Mouse (Mus musculus): ENCODE measurements at regions not wholly inside any gene's neighbourhood (a gene's known extent, or its start where the extent isn't known, plus 50 kb on each side); places are given as distances from the start of the nearest gene placed in this dataset.

DNA sequence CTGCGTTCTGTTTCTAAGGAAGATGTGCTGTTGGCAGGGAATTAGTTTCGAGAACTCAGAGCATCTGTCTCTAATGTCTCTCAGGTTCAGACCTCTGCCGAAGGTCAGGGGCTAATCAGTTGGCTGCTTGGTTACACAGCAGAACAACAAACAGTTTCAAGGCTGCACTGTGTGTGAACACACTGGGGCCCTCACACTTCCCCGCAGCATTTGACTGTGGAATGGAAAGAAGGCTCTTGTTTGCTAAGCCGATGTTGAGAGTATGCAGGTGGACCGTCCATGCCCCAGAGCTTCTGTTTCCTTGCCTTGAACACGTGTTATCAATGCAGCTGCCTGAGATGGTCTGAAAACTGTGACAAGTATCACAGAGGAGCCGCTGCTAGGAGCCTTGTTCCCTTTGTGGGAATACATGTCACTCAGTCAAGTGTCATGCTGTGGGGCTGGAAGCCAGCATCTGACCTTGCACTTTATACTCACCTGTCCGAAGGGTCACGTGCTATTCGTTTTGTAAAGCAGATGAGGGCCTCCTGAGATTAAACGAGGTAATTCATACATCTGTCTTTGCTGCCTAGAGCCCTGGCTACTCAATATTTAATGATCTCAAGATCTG is 141.0 kb upstream of the Ankrd50 start:
- Histone ChIP-seq H3K4me1 (replicated peaks; ENCODE audit: control insufficient read depth, insufficient read depth, low read length) (no peaks in the 10 kb centered on the region), H3K27me3 (replicated peaks; ENCODE audit: control insufficient read depth, insufficient read depth, low read length) (no peaks in the 10 kb centered on the region), H3K27ac (ENCODE audit: low read length) (no peak overlapping the region), H3K4me2 (ENCODE audit: low read length) (no peak overlapping the region), H3K9ac (replicated peaks; ENCODE audit: low read depth, low read length) (no peak overlapping the region), H3K36me3 (ENCODE audit: control insufficient read depth, insufficient read depth) (no peaks in the 10 kb centered on the region), H3K9me3 (ENCODE audit: control insufficient read depth, low read length) (no peaks in the 10 kb centered on the region), H3K4me3 (replicated peaks; ENCODE audit: low read length) (no peak overlapping the region)
- 78% methylated on average over 12 of the region's 12 CpGs for WGBS
- no peak for ATAC-seq

- H3K9ac ChIP-seq (replicated peaks; ENCODE audit: low read depth, low read length) = no peak overlapping the region
- H3K27ac ChIP-seq (ENCODE audit: low read length) = no peak overlapping the region
- no peak overlapping the region for H3K4me3 ChIP-seq (replicated peaks; ENCODE audit: low read length)
- WGBS = 61% methylated on average over 3 of the region's 3 CpGs
- no peaks in the 10 kb centered on the region for H3K4me1 ChIP-seq (replicated peaks; ENCODE audit: control insufficient read depth, insufficient read depth, low read length)
- no peaks in the 10 kb centered on the region for H3K36me3 ChIP-seq (ENCODE audit: control insufficient read depth, insufficient read depth)
- H3K9me3 ChIP-seq (ENCODE audit: control insufficient read depth, low read length) = no peaks in the 10 kb centered on the region
- H3K4me2 ChIP-seq (ENCODE audit: low read length) = no peak overlapping the region
- H3K27me3 ChIP-seq (replicated peaks; ENCODE audit: control insufficient read depth, insufficient read depth, low read length) = no peaks in the 10 kb centered on the region
- no peak for ATAC-seq
Observed at GRCm38 (mm10) chr3:38617989-38618388, 133.3 kb upstream of the Ankrd50 start.

DNA sequence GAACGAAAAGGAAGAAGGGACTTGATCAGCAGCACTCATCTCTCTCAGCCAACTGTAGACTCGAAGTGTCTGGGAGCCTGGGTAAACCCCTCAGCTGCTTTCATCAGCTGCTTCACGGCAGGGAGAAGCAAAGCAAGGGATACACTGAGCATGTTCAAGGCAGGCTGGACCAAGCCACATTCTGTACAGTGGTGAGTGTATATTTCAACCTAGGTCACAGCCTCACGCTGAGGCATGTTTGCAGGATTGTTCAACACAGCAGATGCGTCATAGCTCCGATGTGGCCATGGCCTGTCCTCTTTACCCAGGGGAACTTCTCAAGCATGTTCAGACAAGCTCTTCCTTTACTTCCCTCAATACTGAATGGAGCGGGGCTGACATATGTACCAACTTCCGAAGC is 132.6 kb upstream of the Ankrd50 start:
- Histone ChIP-seq H3K9me3 (ENCODE audit: control insufficient read depth, low read length) (no peaks in the 10 kb centered on the region), H3K27ac (ENCODE audit: low read length) (no peak overlapping the region), H3K4me3 (replicated peaks; ENCODE audit: low read length) (no peak overlapping the region), H3K4me2 (ENCODE audit: low read length) (no peak overlapping the region), H3K36me3 (ENCODE audit: control insufficient read depth, insufficient read depth) (no peaks in the 10 kb centered on the region), H3K9ac (replicated peaks; ENCODE audit: low read depth, low read length) (no peak overlapping the region), H3K27me3 (replicated peaks; ENCODE audit: control insufficient read depth, insufficient read depth, low read length) (no peaks in the 10 kb centered on the region), H3K4me1 (replicated peaks; ENCODE audit: control insufficient read depth, insufficient read depth, low read length) (no peaks in the 10 kb centered on the region)
- WGBS = 88% methylated on average over 8 of the region's 8 CpGs
- ATAC-seq = no peak

GRCm38 (mm10) chr3:38613706-38614105 is 129.1 kb upstream of the Ankrd50 start:
- no peaks in the 10 kb centered on the region for H3K36me3 ChIP-seq (ENCODE audit: control insufficient read depth, insufficient read depth)

GRCm38 (mm10) chr3:38591531-38591930 is 106.9 kb upstream of the Ankrd50 start:
- H3K9ac ChIP-seq (replicated peaks; ENCODE audit: low read depth, low read length) = no peak overlapping the region
- ATAC-seq = no peak
- no peak overlapping the region for H3K27ac ChIP-seq (ENCODE audit: low read length)

More at GRCm38 (mm10) chr3:38613706-38614105, 129.1 kb upstream of the Ankrd50 start:
- H3K4me3 ChIP-seq (replicated peaks; ENCODE audit: low read length) = no peak overlapping the region
- H3K9me3 ChIP-seq (ENCODE audit: control insufficient read depth, low read length) = no peaks in the 10 kb centered on the region
- H3K27me3 ChIP-seq (replicated peaks; ENCODE audit: control insufficient read depth, insufficient read depth, low read length) = no peaks in the 10 kb centered on the region
- no peak overlapping the region for H3K4me2 ChIP-seq (ENCODE audit: low read length)
- WGBS = 75% methylated on average over 6 of the region's 6 CpGs
- H3K27ac ChIP-seq (ENCODE audit: low read length) = no peak overlapping the region
- no peaks in the 10 kb centered on the region for H3K4me1 ChIP-seq (replicated peaks; ENCODE audit: control insufficient read depth, insufficient read depth, low read length)
- ATAC-seq = no peak
- H3K9ac ChIP-seq (replicated peaks; ENCODE audit: low read depth, low read length) = no peak overlapping the region

GRCm38 (mm10) chr3:38588966-38589365 is 104.3 kb upstream of the Ankrd50 start:
- H3K27me3 ChIP-seq (replicated peaks; ENCODE audit: control insufficient read depth, insufficient read depth, low read length) = no peaks in the 10 kb centered on the region
- no peaks in the 10 kb centered on the region for H3K4me1 ChIP-seq (replicated peaks; ENCODE audit: control insufficient read depth, insufficient read depth, low read length)
- no peak overlapping the region for H3K4me2 ChIP-seq (ENCODE audit: low read length)
- no peak overlapping the region for H3K27ac ChIP-seq (ENCODE audit: low read length)
- no peaks in the 10 kb centered on the region for H3K36me3 ChIP-seq (ENCODE audit: control insufficient read depth, insufficient read depth)
- ATAC-seq = no peak
- H3K9ac ChIP-seq (replicated peaks; ENCODE audit: low read depth, low read length) = no peak overlapping the region
- no peaks in the 10 kb centered on the region for H3K9me3 ChIP-seq (ENCODE audit: control insufficient read depth, low read length)
- no peak overlapping the region for H3K4me3 ChIP-seq (replicated peaks; ENCODE audit: low read length)

More at GRCm38 (mm10) chr3:38591531-38591930, 106.9 kb upstream of the Ankrd50 start:
- Histone ChIP-seq H3K4me3 (replicated peaks; ENCODE audit: low read length) (no peak overlapping the region), H3K27me3 (replicated peaks; ENCODE audit: control insufficient read depth, insufficient read depth, low read length) (no peaks in the 10 kb centered on the region), H3K9me3 (ENCODE audit: control insufficient read depth, low read length) (no peaks in the 10 kb centered on the region), H3K4me2 (ENCODE audit: low read length) (no peak overlapping the region), H3K36me3 (ENCODE audit: control insufficient read depth, insufficient read depth) (no peaks in the 10 kb centered on the region), H3K4me1 (replicated peaks; ENCODE audit: control insufficient read depth, insufficient read depth, low read length) (no peaks in the 10 kb centered on the region)
- WGBS = 100% methylated on average over 1 of the region's 1 CpGs

- WGBS = 89% methylated on average over 5 of the region's 5 CpGs
- H3K27ac ChIP-seq (ENCODE audit: low read length) = no peak overlapping the region
- no peaks in the 10 kb centered on the region for H3K36me3 ChIP-seq (ENCODE audit: control insufficient read depth, insufficient read depth)
- no peaks in the 10 kb centered on the region for H3K9me3 ChIP-seq (ENCODE audit: control insufficient read depth, low read length)
- H3K4me3 ChIP-seq (replicated peaks; ENCODE audit: low read length) = no peak overlapping the region
- H3K9ac ChIP-seq (replicated peaks; ENCODE audit: low read depth, low read length) = no peak overlapping the region
- H3K27me3 ChIP-seq (replicated peaks; ENCODE audit: control insufficient read depth, insufficient read depth, low read length) = no peaks in the 10 kb centered on the region
- no peak overlapping the region for H3K4me2 ChIP-seq (ENCODE audit: low read length)
- no peaks in the 10 kb centered on the region for H3K4me1 ChIP-seq (replicated peaks; ENCODE audit: control insufficient read depth, insufficient read depth, low read length)
- ATAC-seq = no peak
Observed at GRCm38 (mm10) chr3:38585509-38585908, 100.9 kb upstream of the Ankrd50 start.

DNA sequence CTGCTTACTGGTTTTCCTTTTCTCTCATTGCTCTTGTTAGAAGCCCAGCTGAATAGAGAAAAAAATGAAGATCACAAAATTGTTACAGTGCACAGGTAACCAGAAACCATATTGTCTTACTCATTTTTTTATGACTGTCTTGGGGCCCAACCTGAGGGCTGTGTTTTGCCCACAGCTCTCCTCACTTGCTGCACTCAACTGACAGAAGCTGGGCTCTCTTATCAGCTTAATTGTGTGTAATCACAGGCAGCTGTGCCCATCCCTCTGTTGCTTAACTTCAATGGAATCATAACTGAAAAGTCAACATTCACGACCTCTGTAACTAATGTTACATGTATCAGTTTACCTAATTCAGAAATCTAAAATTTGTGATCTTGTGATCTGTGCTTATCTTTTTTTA is 95.1 kb upstream of the Ankrd50 start:
- no peak overlapping the region for H3K27ac ChIP-seq (ENCODE audit: low read length)
- no peaks in the 10 kb centered on the region for H3K4me1 ChIP-seq (replicated peaks; ENCODE audit: control insufficient read depth, insufficient read depth, low read length)
- H3K4me2 ChIP-seq (ENCODE audit: low read length) = no peak overlapping the region
- H3K9me3 ChIP-seq (ENCODE audit: control insufficient read depth, low read length) = no peaks in the 10 kb centered on the region
- no peak for ATAC-seq
- WGBS = 86% methylated on average over 1 of the region's 1 CpGs
- no peak overlapping the region for H3K9ac ChIP-seq (replicated peaks; ENCODE audit: low read depth, low read length)
- no peaks in the 10 kb centered on the region for H3K27me3 ChIP-seq (replicated peaks; ENCODE audit: control insufficient read depth, insufficient read depth, low read length)
- no peak overlapping the region for H3K4me3 ChIP-seq (replicated peaks; ENCODE audit: low read length)
- H3K36me3 ChIP-seq (ENCODE audit: control insufficient read depth, insufficient read depth) = no peaks in the 10 kb centered on the region

DNA sequence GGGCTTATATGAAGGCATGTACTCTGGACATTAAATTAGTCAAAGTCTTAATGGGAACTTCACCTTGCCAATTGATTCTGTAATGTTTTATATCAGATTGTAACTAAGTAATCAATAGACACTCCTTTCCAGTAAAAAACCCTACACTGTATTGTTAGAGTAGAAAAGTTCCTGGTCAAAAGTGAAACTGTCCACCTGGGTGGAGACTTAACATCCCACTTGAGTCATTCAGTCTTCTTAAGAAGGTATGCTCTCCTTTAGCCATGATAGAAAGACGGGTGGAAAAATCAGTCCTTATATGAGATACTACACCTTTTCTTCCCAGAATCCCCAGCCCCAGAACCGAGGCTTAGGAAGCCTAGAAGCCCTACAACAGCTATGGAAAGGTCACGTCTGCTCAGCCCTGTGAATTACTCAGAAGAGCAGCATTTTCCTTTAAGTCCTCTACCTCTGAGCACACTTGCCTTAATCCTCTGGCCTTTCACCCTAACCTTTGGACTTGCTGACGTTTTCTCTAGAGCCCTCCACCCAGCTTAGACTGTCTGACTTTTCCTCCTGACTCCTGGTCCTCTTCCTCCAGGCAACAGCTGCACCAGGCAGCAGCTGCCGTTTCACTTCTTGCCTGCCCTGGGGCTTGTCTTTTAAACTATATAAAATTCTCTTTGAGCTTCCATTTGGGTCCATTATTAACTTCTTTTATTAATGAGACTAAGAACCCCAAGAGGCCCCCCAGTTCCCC is 93.4 kb upstream of the Ankrd50 start:
- Histone ChIP-seq H3K4me3 (replicated peaks; ENCODE audit: low read length) (no peak overlapping the region), H3K27me3 (replicated peaks; ENCODE audit: control insufficient read depth, insufficient read depth, low read length) (no peaks in the 10 kb centered on the region), H3K4me2 (ENCODE audit: low read length) (no peak overlapping the region), H3K27ac (ENCODE audit: low read length) (no peak overlapping the region), H3K4me1 (replicated peaks; ENCODE audit: control insufficient read depth, insufficient read depth, low read length) (no peaks in the 10 kb centered on the region), H3K9me3 (ENCODE audit: control insufficient read depth, low read length) (no peaks in the 10 kb centered on the region), H3K36me3 (ENCODE audit: control insufficient read depth, insufficient read depth) (no peaks in the 10 kb centered on the region), H3K9ac (replicated peaks; ENCODE audit: low read depth, low read length) (no peak overlapping the region)
- no peak for ATAC-seq
- WGBS = 45% methylated on average over 5 of the region's 5 CpGs

Measured in forebrain, embryonic 16.5 days (tissue).